Mouse (Mus musculus) limb, embryonic 10.5 days (tissue): ENCODE results near the gene Tnfsf13. TPM values are rescaled to one million over a fixed set of nuclear protein-coding genes. Genes with fewer than 3 reads are reported as not detected.

Experiments used
- DNase-seq: peaks from one replicate; pipeline ENCODE4 v3.0.0-alpha.2; 2017; ENCODE audit warnings: low spot score
- H3K27ac ChIP-seq: fragments of 300-500 bp; sonication (generic); 2 replicates; pipeline ENCODE4 v1.5.1; 2016; ENCODE audit warnings: mild to moderate bottlenecking
- H3K27me3 ChIP-seq: fragments of 300-500 bp; sonication (generic); 2 replicates; pipeline ENCODE4 v1.6.1; 2016; ENCODE audit warnings: low read depth, mild to moderate bottlenecking; ENCODE audit not compliant: poor library complexity, severe bottlenecking
- H3K36me3 ChIP-seq: fragments of 300-500 bp; sonication (generic); 2 replicates; pipeline ENCODE4 v1.6.1; 2016; ENCODE audit warnings: mild to moderate bottlenecking, moderate library complexity
- H3K4me1 ChIP-seq: fragments of 300-500 bp; sonication (generic); 2 replicates; pipeline ENCODE4 v1.6.1; 2016
- H3K4me3 ChIP-seq: fragments of 300-500 bp; sonication (generic); 2 replicates; pipeline ENCODE4 v1.5.1; 2016; ENCODE audit warnings: mild to moderate bottlenecking, moderate library complexity
- H3K9me3 ChIP-seq: fragments of 300-500 bp; sonication (generic); replicated peaks from 2 replicates; pipeline ENCODE4 v1.6.1; 2016; ENCODE audit warnings: mild to moderate bottlenecking
- WGBS: fragments of 180-500 bp; shearing (Covaris S2); methylation state at CpG from one replicate; pipeline ENCODE4 v1.1.7; 2016; 5-methylcytosine and 5-hydroxymethylcytosine counted together
- polyA plus RNA-seq: library from polyadenylated mRNA; unstranded; fragments of >200 nt; fragmentation: Nextera tagmentation; extraction: Ambion mirVana; gene quantifications from 2 replicates; pipeline ENCODE4 v1.2.1, GENCODE M21; 2016

Gene Tnfsf13
- polyA plus RNA-seq, 1 experiment from 2014 or later: 0.45 TPM

DNA sequence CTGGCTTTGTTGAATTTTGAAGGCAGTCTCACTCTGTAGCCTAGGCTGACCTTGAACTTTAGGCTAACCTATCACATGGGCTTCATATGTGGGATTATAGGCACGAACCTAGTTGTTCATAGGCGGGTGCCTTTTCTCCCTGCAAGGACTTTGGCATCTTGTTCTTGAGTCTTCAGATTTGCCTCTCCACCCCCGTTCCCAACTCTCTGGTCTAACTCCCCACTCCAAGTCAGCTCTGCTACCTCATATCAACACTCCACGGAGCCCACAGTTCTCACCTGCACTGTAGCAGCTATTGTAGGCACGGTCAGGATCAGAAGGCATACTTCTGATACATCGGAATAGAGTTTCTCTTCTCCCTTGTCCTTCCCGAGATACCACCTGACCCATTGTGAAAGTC, 2.0 kb downstream of the Tnfsf13 start:
- H3K27ac ChIP-seq: peak overlapping the region; percentile 93
- H3K4me1 ChIP-seq: peaks cover 52% of the 10 kb centered on the region
- no peaks in the 10 kb centered on the region for H3K9me3 ChIP-seq
- 87% methylated on average over 7 of the region's 7 CpGs for WGBS
- DNase-seq: no peak
- H3K27me3 ChIP-seq: peaks cover 15% of the 10 kb centered on the region
- H3K4me3 ChIP-seq: no peak overlapping the region
- peaks cover 20% of the 10 kb centered on the region for H3K36me3 ChIP-seq

DNA sequence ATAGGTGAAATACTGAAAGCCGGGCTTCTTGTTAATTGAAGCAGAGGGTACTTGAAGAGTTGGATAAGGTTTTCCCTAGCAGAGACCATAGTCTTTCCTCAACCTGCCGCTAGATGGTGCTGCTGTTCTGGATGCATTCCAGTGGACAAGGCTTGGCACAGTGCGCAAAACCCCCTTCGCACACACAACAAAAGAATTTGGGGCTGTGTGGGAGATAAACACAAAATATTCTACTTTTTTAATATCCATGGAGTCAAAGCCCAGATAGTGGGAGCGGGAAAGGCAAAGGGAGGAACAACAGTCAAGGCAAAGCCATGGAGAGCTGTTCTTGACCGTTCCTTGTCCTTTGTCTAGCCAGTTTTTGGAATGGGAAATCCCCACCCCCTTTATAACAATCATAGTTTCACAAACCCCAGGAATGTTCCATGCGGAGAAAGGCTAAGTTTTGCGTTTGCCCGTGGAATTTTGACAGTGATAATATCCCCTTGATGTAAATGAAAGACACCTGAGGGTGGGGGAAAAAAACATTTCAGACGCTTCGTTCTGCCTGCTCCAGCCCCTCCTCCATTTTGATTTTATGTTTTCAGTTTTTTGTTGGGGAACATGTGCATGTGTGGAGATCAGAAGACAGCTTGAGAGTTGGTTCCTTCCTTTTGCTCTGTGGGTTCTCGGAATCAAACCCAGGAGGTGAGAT, 2.6 kb downstream of the Tnfsf13 start:
- Histone ChIP-seq H3K27me3 (peaks cover 15% of the 10 kb centered on the region), H3K4me1 (peaks cover 52% of the 10 kb centered on the region), H3K27ac (peak overlapping the region; percentile 93), H3K36me3 (peaks cover 26% of the 10 kb centered on the region), H3K9me3 (no peaks in the 10 kb centered on the region), H3K4me3 (peak overlapping the region; percentile 92)
- DNase-seq: peak; percentile 93
- WGBS: 34% methylated on average over 12 of the region's 12 CpGs

DNA sequence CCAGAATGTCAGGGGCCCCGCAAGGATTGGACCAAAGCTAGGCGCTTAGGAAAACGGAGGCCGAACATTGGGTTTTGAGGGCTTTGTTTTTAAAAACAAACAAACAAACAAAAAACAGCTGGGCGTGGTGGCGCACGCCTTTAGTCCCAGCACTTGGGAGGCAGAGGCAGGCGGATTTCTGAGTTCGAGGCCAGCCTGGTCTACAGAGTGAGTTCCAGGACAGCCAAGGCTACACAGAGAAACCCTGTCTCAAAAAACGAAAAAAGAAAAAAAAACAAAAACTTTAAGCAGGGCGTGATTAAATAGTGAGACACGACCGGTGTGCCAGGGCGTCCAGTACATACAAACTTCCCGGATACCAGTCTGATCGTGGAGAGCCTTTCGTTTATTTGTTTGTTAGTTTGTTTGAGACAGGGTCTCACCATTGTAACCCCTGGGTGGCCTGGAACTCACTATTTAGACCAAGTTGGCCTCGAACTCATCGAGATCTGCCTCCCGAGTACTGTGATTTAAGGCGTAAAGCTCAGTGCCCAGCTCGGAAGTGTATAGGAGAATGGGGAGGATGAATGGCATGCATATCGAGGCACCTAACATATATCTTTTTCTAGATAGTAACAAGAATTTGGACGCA, 3.3 kb downstream of the Tnfsf13 start:
- peak overlapping the region; percentile 93 for H3K27ac ChIP-seq
- peaks cover 15% of the 10 kb centered on the region for H3K27me3 ChIP-seq
- DNase-seq: peak; percentile 57
- H3K4me1 ChIP-seq: peaks cover 52% of the 10 kb centered on the region
- H3K4me3 ChIP-seq: peak overlapping the region; percentile 92
- no peaks in the 10 kb centered on the region for H3K9me3 ChIP-seq
- WGBS: 29% methylated on average over 24 of the region's 24 CpGs
- peaks cover 32% of the 10 kb centered on the region for H3K36me3 ChIP-seq

DNA sequence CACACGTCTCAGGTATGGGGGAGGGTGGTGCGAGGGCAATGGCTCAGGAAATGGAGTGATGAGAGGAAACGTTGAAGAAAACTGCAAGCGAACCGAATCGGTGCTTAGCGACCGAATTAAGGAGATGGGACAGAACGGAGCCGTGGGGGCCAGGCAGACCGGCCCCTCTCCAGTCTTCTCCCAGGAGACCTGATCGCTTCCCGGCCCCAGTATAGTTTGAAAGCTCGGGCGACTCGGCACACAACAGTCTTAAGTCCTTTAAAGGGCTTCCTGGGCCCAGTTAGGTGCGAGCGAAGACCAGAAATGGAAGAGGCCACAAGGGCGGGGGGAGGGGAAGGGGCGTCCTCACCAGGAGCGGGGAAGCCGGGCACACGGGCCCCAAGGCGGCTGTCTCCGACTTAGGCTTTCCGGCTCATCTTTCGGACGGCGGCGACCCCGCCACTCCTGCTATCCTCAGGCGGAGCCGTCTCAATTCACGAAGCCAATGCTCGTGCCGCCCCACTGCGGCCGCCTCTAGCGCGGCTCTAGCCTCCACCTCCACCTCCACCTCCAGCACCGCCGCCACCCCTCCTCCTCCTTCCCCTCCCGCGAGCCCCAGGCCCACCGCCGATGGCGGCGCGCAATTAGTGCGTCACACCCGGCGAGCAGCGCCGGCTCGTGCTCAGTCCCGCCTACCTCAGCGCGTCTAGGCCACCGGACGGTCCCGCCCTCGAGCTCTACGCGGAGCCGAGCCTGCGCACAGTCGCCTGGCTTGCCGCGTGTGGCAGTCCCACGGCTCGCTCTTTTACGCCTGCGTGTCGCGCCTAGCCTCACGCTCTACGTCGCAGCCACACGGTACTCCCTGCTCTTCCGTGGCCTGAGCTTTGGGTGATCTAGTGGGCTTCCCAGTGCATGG, 4.0 kb downstream of the Tnfsf13 start, which contains the start of gene Senp3:
Gene Senp3, minus strand, starts transcription at position 771 of the 895 bp plus-strand sequence.
- peaks cover 46% of the 10 kb centered on the region for H3K4me1 ChIP-seq
- no peaks in the 10 kb centered on the region for H3K9me3 ChIP-seq
- H3K36me3 ChIP-seq: peaks cover 40% of the 10 kb centered on the region
- WGBS: under 1% methylated on average over 80 of the region's 80 CpGs
- H3K27ac ChIP-seq: peak within 1 kb of the TSS; percentile 93
- peak; percentile 100 for DNase-seq
- H3K4me3 ChIP-seq: peak within 1 kb of the TSS; percentile 92
- peaks cover 7% of the 10 kb centered on the region; the same call in 1 of the 2 replicates for H3K27me3 ChIP-seq

DNA sequence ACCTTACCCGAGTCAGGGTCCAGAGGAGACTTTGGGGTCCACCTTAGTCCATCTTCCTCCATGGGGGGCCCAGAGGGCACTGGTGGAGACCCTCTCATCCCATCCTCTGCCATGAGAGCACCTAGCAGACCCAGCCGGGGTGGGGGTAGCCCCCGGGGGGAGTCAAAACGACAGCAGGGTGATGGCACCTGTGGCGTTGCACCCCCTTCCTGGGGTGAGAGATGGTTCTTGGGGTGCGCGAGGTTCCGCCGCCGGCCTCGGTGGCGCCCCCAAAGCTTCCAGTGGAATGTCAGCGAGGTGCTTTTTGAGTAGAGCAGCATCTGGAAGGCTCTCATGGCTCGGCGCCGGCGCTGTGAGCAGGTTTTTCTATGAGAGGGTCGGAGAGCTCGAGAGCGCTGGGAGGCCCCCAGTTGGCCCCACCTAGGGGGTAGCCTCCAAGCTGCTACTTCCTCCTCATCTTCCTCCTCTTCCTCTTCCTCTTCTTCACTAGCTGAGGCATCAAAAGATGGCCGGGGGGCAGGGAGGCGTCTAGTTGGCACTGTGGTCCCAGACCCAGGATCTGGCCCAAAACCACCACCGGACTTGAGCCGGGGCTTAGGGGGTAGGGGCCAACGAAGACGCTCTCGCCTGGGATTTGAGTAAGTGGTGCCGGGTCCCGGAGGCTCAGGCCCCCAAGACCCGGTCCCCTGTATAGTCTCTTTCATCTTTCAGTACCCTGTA, 5.3 kb downstream of the Tnfsf13 start:
- H3K27ac ChIP-seq: no peak overlapping the region
- peaks cover 2% of the 10 kb centered on the region; the same call in 1 of the 2 replicates for H3K27me3 ChIP-seq
- 93% methylated on average over 30 of the region's 30 CpGs for WGBS

DNA sequence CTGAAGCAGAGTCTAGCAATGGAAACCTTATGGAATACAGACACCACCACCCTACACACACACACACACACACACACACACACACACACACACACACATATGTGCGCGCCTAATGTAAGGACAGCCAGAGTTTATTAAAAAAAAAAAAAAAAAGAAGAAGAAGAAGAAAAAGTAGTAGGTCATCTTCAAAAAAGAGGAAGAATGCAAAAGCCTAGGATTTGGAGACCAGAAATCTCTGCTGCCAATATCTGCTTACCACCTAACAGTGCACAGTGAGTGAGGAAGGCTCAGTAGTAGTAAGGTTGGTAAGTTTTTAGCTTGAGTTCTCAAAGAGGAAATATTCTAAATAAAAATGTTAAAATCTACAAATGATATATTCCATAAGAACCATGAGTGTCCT, 6.4 kb downstream of the Tnfsf13 start:
- Histone ChIP-seq H3K27ac (no peak overlapping the region), H3K36me3 (peaks cover 64% of the 10 kb centered on the region), H3K4me1 (peaks cover 38% of the 10 kb centered on the region), H3K9me3 (no peaks in the 10 kb centered on the region), H3K4me3 (peak overlapping the region; percentile 10; the same call in 1 of the 2 replicates), H3K27me3 (no peaks in the 10 kb centered on the region)
- DNase-seq: no peak
- WGBS: 100% methylated on average over 2 of the region's 2 CpGs

More for the DNA sequence above, 5.3 kb downstream of the Tnfsf13 start:
- peaks cover 53% of the 10 kb centered on the region for H3K36me3 ChIP-seq
- H3K9me3 ChIP-seq: no peaks in the 10 kb centered on the region
- peaks cover 42% of the 10 kb centered on the region for H3K4me1 ChIP-seq
- no peak for DNase-seq
- H3K4me3 ChIP-seq: peak overlapping the region; percentile 92

DNA sequence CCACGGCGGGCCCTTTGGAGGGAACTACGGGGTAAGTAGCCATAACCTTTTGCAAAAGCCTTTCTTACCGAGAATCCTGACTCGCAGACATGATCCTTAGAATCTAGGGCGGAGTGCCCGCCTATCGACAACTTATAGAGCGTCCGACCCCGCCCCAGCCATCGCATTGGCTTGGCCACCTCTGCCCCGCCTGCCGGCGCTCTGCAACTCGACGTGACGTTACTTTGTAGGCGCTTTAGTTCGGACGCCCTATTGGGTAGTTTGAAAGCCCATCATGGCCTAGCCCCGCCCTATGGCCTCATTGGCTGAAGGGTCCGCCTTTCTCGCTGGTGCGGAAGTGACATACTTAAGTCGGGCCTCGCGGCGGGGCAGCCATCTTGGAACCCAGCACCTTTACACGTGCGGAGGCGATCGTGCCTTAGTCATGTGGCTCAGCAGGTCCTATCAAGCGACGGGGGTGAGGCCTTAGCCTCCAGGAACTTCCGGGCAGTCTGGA, 13.3 kb downstream of the Tnfsf13 start, which contains the start of gene Eif4a1:
Gene Eif4a1, minus strand, starts transcription at position 213 of the 496 bp plus-strand sequence.
- peak within 1 kb of the TSS; percentile 99 for H3K27ac ChIP-seq
- H3K4me3 ChIP-seq: peak within 1 kb of the TSS; percentile 98
- no peaks in the 10 kb centered on the region for H3K27me3 ChIP-seq
- no peaks in the 10 kb centered on the region for H3K9me3 ChIP-seq
- DNase-seq: peak; percentile 97
- peaks cover 89% of the 10 kb centered on the region for H3K36me3 ChIP-seq
- WGBS: under 1% methylated on average over 36 of the region's 36 CpGs
- peaks cover 23% of the 10 kb centered on the region for H3K4me1 ChIP-seq

DNA sequence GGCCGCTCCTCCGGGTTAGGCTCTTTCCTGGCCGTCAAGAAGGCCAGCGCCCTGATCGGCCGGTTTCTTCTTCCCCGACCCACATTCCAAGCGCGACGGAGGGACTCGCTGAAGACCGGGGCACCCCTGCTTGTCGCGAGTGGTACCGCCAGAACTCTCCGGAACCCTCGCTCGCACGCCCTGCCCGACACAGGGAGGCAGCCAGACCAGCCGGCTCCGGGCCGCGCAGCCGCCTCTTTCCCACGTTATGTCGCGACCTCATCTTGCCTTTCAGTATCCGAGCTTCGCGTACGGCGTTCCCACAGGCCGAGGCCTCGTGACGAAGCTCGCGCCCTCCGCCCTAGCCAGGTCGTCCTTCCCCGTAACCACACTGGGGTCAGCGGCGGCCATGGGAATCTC, 13.9 kb downstream of the Tnfsf13 start:
- Histone ChIP-seq H3K9me3 (no peaks in the 10 kb centered on the region), H3K4me3 (peak overlapping the region; percentile 98), H3K4me1 (peaks cover 23% of the 10 kb centered on the region), H3K27ac (peak overlapping the region; percentile 99), H3K36me3 (peaks cover 88% of the 10 kb centered on the region), H3K27me3 (no peaks in the 10 kb centered on the region)
- no peak for DNase-seq
- WGBS: 0% methylated on average over 43 of the region's 43 CpGs

DNA sequence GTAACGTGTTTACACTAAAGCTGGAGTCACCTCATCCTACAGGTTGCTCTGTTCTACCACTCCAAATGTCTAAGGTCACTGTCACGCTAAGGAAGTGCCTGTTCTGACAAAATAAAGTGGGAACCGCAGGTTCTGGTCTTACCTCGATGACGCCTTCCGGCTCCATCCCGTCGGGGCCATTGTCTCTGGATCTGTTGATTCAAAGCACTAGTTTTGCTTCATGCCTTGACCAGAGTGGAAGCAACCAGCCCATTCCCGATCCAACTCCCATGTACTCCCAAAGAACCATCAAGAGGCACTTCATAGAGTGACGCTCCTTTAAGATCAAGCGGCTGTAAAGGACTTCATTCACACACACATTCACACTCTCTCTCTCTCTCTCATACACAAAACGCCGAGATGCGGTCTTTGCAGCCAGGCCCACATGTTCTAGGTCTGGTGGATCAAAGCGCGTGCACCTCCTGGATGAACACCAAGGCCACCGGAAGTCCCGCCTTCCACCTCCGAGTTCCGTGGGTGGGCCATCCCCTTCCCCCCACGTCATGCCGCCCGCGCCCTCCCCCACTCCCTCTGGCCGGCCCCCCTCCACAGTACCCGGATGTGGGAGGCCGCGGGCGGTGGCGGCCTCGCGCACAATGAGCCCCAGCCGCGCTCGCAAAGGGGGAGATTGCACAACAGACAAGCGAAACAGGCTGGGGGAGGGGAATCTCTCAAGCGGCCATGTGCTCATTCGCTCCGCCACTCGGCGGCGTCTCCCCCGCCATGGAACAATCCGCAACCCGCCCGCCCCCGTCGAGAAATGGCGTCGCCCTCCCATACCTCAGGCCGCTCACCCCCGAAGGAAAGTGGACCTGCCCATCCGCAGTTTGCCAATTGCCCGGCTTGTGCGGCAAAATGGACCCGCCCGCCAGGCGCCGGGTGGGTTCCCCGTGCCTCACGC, 14.5 kb downstream of the Tnfsf13 start:
- peak; percentile 97 for DNase-seq
- Histone ChIP-seq H3K4me3 (peak overlapping the region; percentile 98), H3K9me3 (no peaks in the 10 kb centered on the region), H3K27me3 (no peaks in the 10 kb centered on the region), H3K36me3 (peaks cover 88% of the 10 kb centered on the region), H3K4me1 (peaks cover 23% of the 10 kb centered on the region), H3K27ac (peak overlapping the region; percentile 99)
- WGBS: under 1% methylated on average over 61 of the region's 61 CpGs

DNA sequence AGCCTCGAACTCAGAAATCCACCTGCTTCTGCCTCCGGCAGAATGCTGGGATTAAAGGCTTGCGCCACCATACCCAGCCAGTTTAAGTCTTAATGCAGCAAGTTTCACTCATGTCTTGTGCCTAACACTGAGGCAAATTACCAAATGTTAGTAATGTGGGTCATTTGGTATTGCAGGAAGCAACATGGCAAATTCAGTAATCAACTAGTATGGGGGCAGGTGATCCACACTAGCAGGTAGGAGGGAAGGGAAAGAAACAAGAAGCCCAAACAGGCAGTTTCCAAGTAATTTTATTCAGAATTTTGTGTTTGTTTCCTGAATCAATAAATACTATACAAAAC, 18.9 kb downstream of the Tnfsf13 start:
- DNase-seq: no peak

DNA sequence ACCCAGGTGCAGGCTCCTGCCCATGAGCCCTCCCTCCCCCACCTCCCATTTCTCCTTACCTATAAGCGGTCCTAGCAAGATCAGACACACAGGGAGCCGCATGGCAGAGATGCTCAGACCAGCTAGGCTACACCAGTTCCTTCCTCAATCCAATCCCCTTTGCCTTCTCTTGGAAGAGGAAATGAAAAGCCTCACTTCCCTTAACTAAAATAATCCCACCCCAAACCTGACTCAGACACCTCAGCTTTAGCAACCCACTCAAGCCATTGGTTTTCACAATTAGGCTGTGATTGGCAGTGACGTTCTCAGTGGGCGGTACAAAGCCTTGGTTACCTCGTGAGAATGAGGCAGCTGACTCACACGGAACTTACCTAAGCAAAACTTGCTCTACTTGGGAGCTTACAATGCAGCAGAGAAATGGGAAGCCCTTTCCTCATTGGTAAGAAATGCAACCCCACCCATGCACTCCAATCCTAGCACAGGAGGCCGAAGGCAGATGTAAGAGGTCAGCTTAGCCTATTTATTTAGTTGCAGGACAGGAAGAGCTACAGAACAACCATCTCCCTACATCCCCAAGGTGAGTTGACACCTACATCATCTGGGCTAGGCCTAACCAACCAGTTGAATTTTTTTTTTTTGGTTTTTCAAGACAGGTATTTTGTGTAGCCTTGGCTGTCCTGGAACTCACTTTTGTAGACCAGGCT, 19.5 kb downstream of the Tnfsf13 start, which contains the start of gene Cd68:
Gene Cd68, minus strand, starts transcription at position 193 of the 704 bp plus-strand sequence.
- Histone ChIP-seq H3K27me3 (no peaks in the 10 kb centered on the region), H3K4me1 (peaks cover 45% of the 10 kb centered on the region), H3K4me3 (0 out of 2 replicates have a peak within 1 kb of the TSS, but pooled peaks have one; percentile 9), H3K36me3 (peaks cover 83% of the 10 kb centered on the region), H3K9me3 (no peaks in the 10 kb centered on the region), H3K27ac (no peak within 1 kb of the TSS)
- no peak for DNase-seq
- 35% methylated on average over 7 of the region's 7 CpGs for WGBS

More for the DNA sequence above, 18.9 kb downstream of the Tnfsf13 start:
- peaks cover 84% of the 10 kb centered on the region for H3K36me3 ChIP-seq
- no peaks in the 10 kb centered on the region for H3K27me3 ChIP-seq
- H3K9me3 ChIP-seq: no peaks in the 10 kb centered on the region
- 86% methylated on average over 3 of the region's 3 CpGs for WGBS
- H3K27ac ChIP-seq: no peak overlapping the region
- 0 out of 2 replicates have a peak overlapping the region, but pooled peaks have one; percentile 9 for H3K4me3 ChIP-seq
- peaks cover 40% of the 10 kb centered on the region for H3K4me1 ChIP-seq
